Mouse (Mus musculus) cerebellum, adult 2 months (tissue): ENCODE measurements around the gene Cops7a. TPM values are rescaled to one million over a fixed set of nuclear protein-coding genes. Genes with fewer than 3 reads are reported as not detected.

Source experiments
- DNase-seq, 2 experiments: peaks; one replicate each; pipeline ENCODE4 v3.0.0; 2021
- H3K27ac ChIP-seq: fragments of 200-500 bp; 2 replicates; pipeline ENCODE4 v1.5.1; 2012; ENCODE audit warnings: low read length, control low read depth, inconsistent platforms; ENCODE audit not compliant: insufficient read depth
- H3K27me3 ChIP-seq: fragments of 200-500 bp; 2 replicates; pipeline ENCODE4 v1.6.1; 2012; ENCODE audit warnings: inconsistent platforms, mild to moderate bottlenecking, low read length, moderate library complexity; ENCODE audit not compliant: control insufficient read depth, insufficient read depth
- H3K4me1 ChIP-seq: fragments of 200-500 bp; 2 replicates; pipeline ENCODE4 v1.6.1; 2011; ENCODE audit warnings: low read length; ENCODE audit not compliant: control insufficient read depth, insufficient read depth
- H3K4me3 ChIP-seq: fragments of 200-500 bp; replicated peaks from 2 replicates; pipeline ENCODE3; 2011; ENCODE audit warnings: mild to moderate bottlenecking, low read depth, low read length, control low read depth; ENCODE audit not compliant: insufficient read depth
- CTCF ChIP-seq: fragments of 200-500 bp; IDR thresholded peaks from 2 replicates; pipeline ENCODE4 v1.5.1; 2011; ENCODE audit warnings: low read depth, mild to moderate bottlenecking, control low read depth, low read length, moderate library complexity, borderline replicate concordance; ENCODE audit not compliant: insufficient read depth
- POLR2A ChIP-seq: fragments of 200-500 bp; IDR thresholded peaks from 2 replicates; pipeline ENCODE4 v1.6.1; 2011; ENCODE audit warnings: low read length, control low read depth, borderline replicate concordance; ENCODE audit not compliant: insufficient read depth
- WGBS: fragments of 180-500 bp; shearing (Covaris S2); methylation state at CpG from one replicate; pipeline ENCODE4 v1.1.7; 2018; 5-methylcytosine and 5-hydroxymethylcytosine counted together
- polyA plus RNA-seq: library from polyadenylated mRNA; depleted of rRNA; stranded (reverse); fragments of >200 nt; gene quantifications from 2 replicates; pipeline ENCODE4 v1.2.3, GENCODE M21; 2012; rRNA removed

The Cops7a gene
- polyA plus RNA-seq, 1 experiment, result 276 TPM

- H3K27me3 ChIP-seq, result no peaks in the 10 kb centered on the region
- peak; percentile 49 to 58 for DNase-seq
- H3K27ac ChIP-seq, result peak overlapping the region; percentile 69; the same call in 1 of the 2 replicates
- H3K4me1 ChIP-seq, result peaks cover 11% of the 10 kb centered on the region
- TF ChIP-seq CTCF (no peak), POLR2A (no peak)
- H3K4me3 ChIP-seq, result peak overlapping the region; percentile 85
- WGBS, result under 1% methylated on average over 12 of the region's 12 CpGs
Measured at GRCm38 (mm10) chr6:124915942-124916694, 49.2 kb downstream of the Cops7a start.

- no peaks in the 10 kb centered on the region for H3K27me3 ChIP-seq
- peak overlapping the region; percentile 85 for H3K4me3 ChIP-seq
- no peak for TF ChIP-seq CTCF
- peak; percentile 11; the same call in 1 of the 2 replicates for TF ChIP-seq POLR2A
- peak; percentile 51 to 64 for DNase-seq
- peaks cover 11% of the 10 kb centered on the region for H3K4me1 ChIP-seq
- WGBS, result 5% methylated on average over 22 of the region's 22 CpGs
- no peak overlapping the region for H3K27ac ChIP-seq
Measured at GRCm38 (mm10) chr6:124915160-124915941, 50.0 kb downstream of the Cops7a start.

DNA sequence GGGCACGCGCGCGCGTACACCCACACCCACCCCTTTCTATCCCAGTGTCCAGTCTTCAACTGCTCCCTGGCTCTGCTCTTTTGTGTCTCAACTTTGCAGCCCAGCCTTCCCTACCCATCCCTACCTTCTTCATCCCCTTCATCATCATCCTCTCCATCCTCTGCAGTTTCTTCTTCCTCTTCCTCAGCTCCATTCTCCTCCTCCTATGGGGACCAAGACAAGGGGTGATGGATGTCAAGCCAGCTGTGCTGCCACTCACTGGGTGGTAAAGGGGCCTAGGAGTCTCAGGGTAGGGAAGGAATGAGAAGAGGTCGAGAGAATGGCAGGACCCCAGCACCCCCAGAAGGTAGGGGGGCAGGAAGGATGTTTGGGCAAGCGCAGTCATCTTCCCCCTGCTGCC, 50.8 kb downstream of the Cops7a start:
- DNase-seq, result no peak
- Histone ChIP-seq H3K4me1 (peaks cover 11% of the 10 kb centered on the region), H3K27ac (no peak overlapping the region), H3K27me3 (no peaks in the 10 kb centered on the region), H3K4me3 (no peak overlapping the region)
- 78% methylated on average over 7 of the region's 7 CpGs for WGBS
- TF ChIP-seq POLR2A (no peak), CTCF (no peak)

GRCm38 (mm10) chr6:124913721-124914285, 51.5 kb downstream of the Cops7a start:
- no peak overlapping the region for H3K4me3 ChIP-seq
- no peak for TF ChIP-seq CTCF
- no peak for TF ChIP-seq POLR2A
- no peaks in the 10 kb centered on the region for H3K27me3 ChIP-seq
- 38% methylated on average over 14 of the region's 14 CpGs for WGBS
- H3K4me1 ChIP-seq, result peaks cover 11% of the 10 kb centered on the region
- no peak overlapping the region for H3K27ac ChIP-seq
- DNase-seq, result no peak

DNA sequence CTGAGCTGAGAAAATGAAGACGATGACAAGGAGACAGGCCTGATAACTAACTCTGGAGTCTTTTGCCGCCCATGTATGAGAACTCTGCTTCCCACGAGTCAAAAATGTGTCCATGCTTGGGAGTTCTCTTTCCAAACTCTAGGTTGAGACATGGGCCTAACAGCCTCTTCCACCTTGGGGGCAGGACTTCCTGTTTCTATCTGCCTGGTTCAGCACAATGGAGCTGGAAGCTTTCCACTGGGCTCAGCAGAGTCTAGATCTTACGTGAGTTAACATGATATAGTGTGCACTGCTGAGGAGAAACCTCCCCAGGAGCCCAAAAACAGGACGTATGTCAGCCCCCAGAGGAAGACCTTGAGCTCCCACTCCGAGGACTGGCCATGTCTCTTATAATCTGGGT, 52.1 kb downstream of the Cops7a start:
- 48% methylated on average over 6 of the region's 6 CpGs for WGBS
- TF ChIP-seq POLR2A (no peak), CTCF (no peak)
- H3K27ac ChIP-seq, result no peak overlapping the region

DNA sequence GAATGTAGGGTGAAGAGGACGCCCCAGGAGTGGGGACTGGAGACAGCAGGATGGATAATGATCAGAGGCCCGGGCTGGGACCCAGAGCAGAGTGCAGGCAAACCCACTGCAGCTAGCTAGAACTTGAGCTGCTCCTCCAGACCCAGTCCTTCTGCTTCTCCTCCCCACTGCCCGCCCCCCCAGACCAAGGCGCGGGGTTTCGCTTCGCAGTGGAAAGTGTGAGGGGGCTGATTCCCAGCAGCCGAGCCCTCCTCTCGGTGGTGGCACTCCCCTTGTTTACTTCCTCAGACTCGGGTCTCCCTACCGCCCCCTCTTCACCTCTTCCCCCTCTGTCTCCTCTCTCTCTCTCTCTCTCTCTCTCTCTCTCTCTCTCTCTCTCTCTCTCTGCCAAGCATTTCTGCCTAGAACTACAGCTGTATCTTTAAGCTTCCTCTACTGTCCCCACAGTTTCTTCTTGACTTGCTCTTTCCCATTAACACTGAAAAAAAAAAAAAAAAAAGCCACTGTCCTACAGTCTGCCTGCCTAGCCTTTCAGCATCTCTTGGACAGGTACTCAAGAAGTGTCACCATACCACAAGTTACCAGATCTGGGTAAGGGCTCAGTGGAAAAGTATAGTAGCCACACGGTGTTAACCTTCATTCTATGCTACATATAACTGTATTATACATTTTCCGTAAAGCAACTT, 53.7 kb downstream of the Cops7a start, which contains the start of gene Lag3:
TSS of gene Lag3 (minus strand) at position 173 of the 686 bp plus-strand sequence.
- Histone ChIP-seq H3K4me3 (no peak within 1 kb of the TSS), H3K4me1 (peaks cover 11% of the 10 kb centered on the region), H3K27ac (no peak within 1 kb of the TSS), H3K27me3 (no peaks in the 10 kb centered on the region)
- 50% methylated on average over 12 of the region's 13 CpGs for WGBS
- TF ChIP-seq CTCF, result no peak
- TF ChIP-seq POLR2A, result no peak
- no peak for DNase-seq

More for the DNA sequence above, 52.1 kb downstream of the Cops7a start:
- H3K4me3 ChIP-seq, result no peak overlapping the region
- peaks cover 11% of the 10 kb centered on the region for H3K4me1 ChIP-seq
- no peaks in the 10 kb centered on the region for H3K27me3 ChIP-seq
- DNase-seq, result no peak

DNA sequence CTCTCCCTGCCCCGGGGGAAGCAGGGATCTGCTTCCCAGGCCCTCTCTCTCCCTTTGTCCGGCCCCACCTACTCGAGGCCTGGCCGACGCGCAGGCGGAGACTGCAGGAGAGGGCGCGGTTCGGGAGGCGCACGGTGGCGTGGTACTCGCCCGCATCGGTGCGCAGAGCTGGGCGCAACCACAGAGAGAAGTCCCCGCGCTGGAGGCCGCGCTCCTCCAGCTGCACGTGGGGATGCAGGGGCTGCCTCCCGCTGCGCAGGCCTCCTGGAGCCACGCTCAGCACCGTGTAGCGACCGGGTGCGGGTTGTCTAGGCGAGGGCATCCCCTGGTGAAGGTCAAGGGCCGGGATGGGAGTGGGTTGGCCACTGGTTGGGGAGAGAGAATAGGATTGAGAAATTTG, 55.3 kb downstream of the Cops7a start:
- Histone ChIP-seq H3K27ac (no peak overlapping the region), H3K4me3 (no peak overlapping the region), H3K4me1 (peaks cover 18% of the 10 kb centered on the region), H3K27me3 (no peaks in the 10 kb centered on the region)
- peak in 1 of 2 experiments; percentile 22 for DNase-seq
- TF ChIP-seq CTCF (no peak), POLR2A (no peak)
- 25% methylated on average over 32 of the region's 32 CpGs for WGBS

Other genes starting within 250 kb of the Cops7a start
- gene Ptpn6, start 226.8 kb downstream of the Cops7a start, polyA plus RNA-seq, result 2.2 and 2.4 TPM in 2 replicates
- gene Grcc10, start 224.2 kb downstream of the Cops7a start, polyA plus RNA-seq, result 320 and 329 TPM in 2 replicates
- not detected in 2 replicates for gene Gm45234, start 209.5 kb downstream of the Cops7a start, polyA plus RNA-seq
- gene Atn1, start 209.0 kb downstream of the Cops7a start, polyA plus RNA-seq, result 83.5 and 90.3 TPM in 2 replicates
- 888 and 918 TPM in 2 replicates for gene Eno2, start 195.9 kb downstream of the Cops7a start, polyA plus RNA-seq
- 4.9 and 6.7 TPM in 2 replicates for gene Lrrc23, start 185.8 kb downstream of the Cops7a start, polyA plus RNA-seq
- 12.1 and 13.8 TPM in 2 replicates for gene Spsb2, start 156.9 kb downstream of the Cops7a start, polyA plus RNA-seq
- 1,162 and 1,205 TPM in 2 replicates for gene Tpi1, start 151.2 kb downstream of the Cops7a start, polyA plus RNA-seq
- 155 and 159 TPM in 2 replicates for gene Usp5, start 136.1 kb downstream of the Cops7a start, polyA plus RNA-seq
- 1.3 and 1.4 TPM in 2 replicates for gene Cdca3, start 136.0 kb downstream of the Cops7a start, polyA plus RNA-seq
- gene Gnb3, start 125.3 kb downstream of the Cops7a start, polyA plus RNA-seq, result 0.84 and 1.3 TPM in 2 replicates
- gene P3h3, start 107.8 kb downstream of the Cops7a start, polyA plus RNA-seq, result 106 and 112 TPM in 2 replicates
- gene Gpr162, start 101.6 kb downstream of the Cops7a start, polyA plus RNA-seq, result 177 and 183 TPM in 2 replicates
- gene Cd4, start 77.3 kb downstream of the Cops7a start, polyA plus RNA-seq, result 0.05 and 0.26 TPM in 2 replicates
- 1.5 TPM in 2 replicates for gene Lag3, start 53.8 kb downstream of the Cops7a start, polyA plus RNA-seq
- 958 and 983 TPM in 2 replicates for gene Ptms, start 45.4 kb downstream of the Cops7a start, polyA plus RNA-seq
- gene Mlf2, start 34.2 kb downstream of the Cops7a start, polyA plus RNA-seq, result 669 and 677 TPM in 2 replicates
- 104 and 109 TPM in 2 replicates for gene Pianp, start 31.2 kb upstream of the Cops7a start, polyA plus RNA-seq
- 57.3 and 64.8 TPM in 2 replicates for gene Zfp384, start 43.6 kb upstream of the Cops7a start, polyA plus RNA-seq
- 75.7 and 80.2 TPM in 2 replicates for gene Ing4, start 74.2 kb upstream of the Cops7a start, polyA plus RNA-seq
- 23.7 and 24.8 TPM in 2 replicates for gene Acrbp, start 84.2 kb upstream of the Cops7a start, polyA plus RNA-seq
- 0.57 and 0.84 TPM in 2 replicates for gene Lpar5, start 102.4 kb upstream of the Cops7a start, polyA plus RNA-seq
- 110 and 112 TPM in 2 replicates for gene Chd4, start 130.4 kb upstream of the Cops7a start, polyA plus RNA-seq
- 24.5 and 24.9 TPM in 2 replicates for gene Nop2, start 166.4 kb upstream of the Cops7a start, polyA plus RNA-seq
- 95.4 and 96.0 TPM in 2 replicates for gene Iffo1, start 179.7 kb upstream of the Cops7a start, polyA plus RNA-seq
- gene Gapdh, start 200.9 kb upstream of the Cops7a start, polyA plus RNA-seq, result 5,061 and 5,782 TPM in 2 replicates
- gene Ncapd2, start 226.2 kb upstream of the Cops7a start, polyA plus RNA-seq, result 80.8 and 85.4 TPM in 2 replicates
- 61.6 and 70.4 TPM in 2 replicates for gene Mrpl51, start 226.3 kb upstream of the Cops7a start, polyA plus RNA-seq